Mouse (Mus musculus) skeletal muscle tissue, adult 2 months (tissue): ENCODE data around the gene Cdhr4.

Source experiments
- DNase-seq: peaks from one replicate; pipeline ENCODE4 v3.0.0-alpha.2; 2012; ENCODE audit warnings: low read depth, low spot score

Cdhr4 gene

DNA sequence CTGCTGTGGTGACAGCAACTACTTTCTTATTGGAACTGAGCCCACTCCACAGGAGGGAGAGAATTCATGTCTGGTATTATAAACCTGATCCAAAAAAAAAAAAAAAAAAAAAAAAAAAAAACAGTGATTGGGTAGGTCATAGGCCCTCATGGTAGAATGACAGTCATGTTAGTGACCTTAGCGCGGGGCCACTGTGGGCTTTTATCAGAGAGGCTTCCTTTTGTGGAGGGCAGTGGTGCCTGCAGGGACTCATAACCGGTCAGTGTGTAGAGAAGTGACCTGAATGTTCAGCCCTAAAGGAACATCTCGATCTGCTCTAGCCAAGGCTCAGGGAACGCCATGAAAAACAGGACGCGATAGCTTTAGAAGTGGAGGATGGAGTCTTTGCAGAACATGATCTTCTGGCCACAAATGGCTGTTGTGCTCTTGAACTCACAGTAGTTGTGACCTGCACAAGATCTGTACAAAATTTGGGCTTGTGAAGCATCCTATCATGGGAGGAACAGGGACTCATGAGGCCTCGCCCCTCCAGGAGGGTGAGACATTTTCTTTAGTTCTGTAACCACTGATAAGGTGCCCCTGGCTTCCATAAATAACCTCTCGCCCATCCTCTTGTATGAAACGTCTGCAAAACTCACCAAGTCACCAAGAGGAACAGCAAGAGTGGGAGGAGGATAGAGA lies 17.7 kb upstream of the Cdhr4 start:
- no peak for DNase-seq

- DNase-seq, result peak; percentile 65
These were observed 16.6 kb upstream of the Cdhr4 start, which contains the start of gene Uba7 for GRCm38 (mm10) chr9:107975399-107976386. TSS of gene Uba7 (plus strand) at chr9:107975505.

GRCm38 (mm10) chr9:107978815-107979214 lies 13.5 kb upstream of the Cdhr4 start:
- no peak for DNase-seq

- no peak for DNase-seq
These were observed 10.4 kb upstream of the Cdhr4 start for GRCm38 (mm10) chr9:107981684-107982605.

GRCm38 (mm10) chr9:107982681-107983346 lies 9.5 kb upstream of the Cdhr4 start, which contains the start of gene Gm20661:
TSS of gene Gm20661 (plus strand) at chr9:107983058.
- peak; percentile 77 for DNase-seq

DNA sequence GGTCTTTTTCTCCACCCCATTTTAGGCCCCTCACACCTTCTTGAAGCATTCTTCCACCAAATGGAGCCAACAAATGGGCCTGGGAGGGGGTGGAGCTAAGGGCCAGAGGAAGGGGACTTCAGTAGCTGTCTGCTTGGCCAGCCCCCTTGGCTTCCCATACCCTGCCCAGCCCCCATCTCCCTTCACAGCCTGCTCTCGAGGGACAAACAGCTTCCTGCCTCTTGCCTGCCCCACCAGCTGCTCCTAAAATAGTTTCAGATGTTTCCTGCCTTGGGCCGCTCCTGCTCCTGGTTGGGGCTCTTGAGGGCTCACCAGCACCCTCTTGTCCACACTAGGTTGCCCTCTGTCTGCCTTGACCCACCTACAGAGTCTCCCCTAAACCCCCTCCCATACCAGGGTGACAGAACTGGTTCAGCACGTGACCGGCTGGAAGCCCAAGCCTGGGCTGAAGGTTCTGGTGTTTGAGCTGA lies 8.8 kb upstream of the Cdhr4 start:
- peak; percentile 79 for DNase-seq

DNA sequence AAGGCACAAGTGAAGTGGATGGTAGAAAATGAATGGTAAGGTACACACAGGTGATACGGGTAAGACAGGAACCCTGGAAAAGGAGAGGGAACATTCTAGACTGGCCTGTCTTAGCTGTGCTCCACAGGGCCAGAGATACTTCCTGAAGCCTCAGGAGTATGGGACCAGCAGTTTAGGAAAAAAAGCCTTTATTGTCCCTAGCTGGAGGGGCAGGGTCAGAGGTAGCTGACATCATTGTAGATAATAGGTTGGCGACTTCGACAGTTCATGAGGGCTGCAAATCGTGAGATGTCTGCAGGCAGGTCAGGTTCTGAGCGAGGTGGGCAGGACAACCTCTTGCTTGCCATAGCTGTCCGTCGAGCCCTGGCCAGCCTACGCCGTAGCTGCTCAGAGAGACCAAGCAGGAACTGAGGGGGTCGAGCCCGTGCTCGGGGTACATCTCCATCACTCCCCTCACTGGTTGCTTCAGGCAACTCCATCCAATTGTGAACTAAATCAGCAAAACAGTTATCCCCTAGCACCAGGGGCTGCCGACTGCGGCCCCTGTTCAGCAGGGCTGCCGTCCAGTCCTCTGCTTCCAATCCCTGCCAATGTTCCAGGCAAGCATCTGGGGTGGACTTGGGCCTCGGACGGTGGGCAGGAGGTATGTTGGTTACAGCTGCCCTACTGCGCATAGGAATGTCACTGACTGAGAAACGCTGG lies 8.1 kb upstream of the Cdhr4 start:
- DNase-seq, result no peak

- DNase-seq, result no peak
These were observed 7.6 kb upstream of the Cdhr4 start for GRCm38 (mm10) chr9:107984754-107985055.

- peak; percentile 75 for DNase-seq
These were observed 6.9 kb upstream of the Cdhr4 start, which contains the start of gene Inka1 for GRCm38 (mm10) chr9:107985131-107986119. TSS of gene Inka1 (minus strand) at chr9:107985879.

- DNase-seq, result peak; percentile 63
These were observed 5.9 kb upstream of the Cdhr4 start for GRCm38 (mm10) chr9:107986376-107986775.

- no peak for DNase-seq
These were observed 4.3 kb upstream of the Cdhr4 start for GRCm38 (mm10) chr9:107987950-107988349.

GRCm38 (mm10) chr9:107993013-107993412 lies 716 bp downstream of the Cdhr4 start:
- DNase-seq, result no peak

- DNase-seq, result no peak
These were observed 2.2 kb downstream of the Cdhr4 start for GRCm38 (mm10) chr9:107994464-107994863.

GRCm38 (mm10) chr9:107995513-107995912 lies 3.2 kb downstream of the Cdhr4 start:
- no peak for DNase-seq

DNA sequence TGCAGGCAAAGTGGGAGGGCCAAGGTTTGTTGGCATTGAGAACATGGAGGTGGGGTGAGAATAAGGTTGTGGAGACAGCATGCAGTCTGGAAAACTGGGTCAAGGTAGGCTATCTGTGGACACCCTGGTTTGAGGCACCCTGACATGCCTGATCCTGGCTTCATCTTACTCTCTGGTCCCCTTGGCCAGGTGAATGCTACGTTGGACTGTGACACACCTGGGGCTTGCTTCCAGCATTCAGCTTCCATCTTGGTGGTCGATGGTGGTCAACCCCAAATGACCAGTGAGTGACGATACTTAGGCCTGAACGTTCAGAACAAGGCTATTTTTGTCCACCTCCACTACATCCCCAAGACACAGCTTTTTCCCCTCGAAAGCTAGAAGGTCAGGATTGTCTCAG lies 3.8 kb downstream of the Cdhr4 start, which contains the start of gene Gm20662:
Gene Gm20662 (plus strand): TSS at position 301 of the 400 bp plus-strand sequence.
- DNase-seq, result no peak

- peak; percentile 100 for DNase-seq
These were observed 9.8 kb downstream of the Cdhr4 start, which contains the start of gene Ip6k1 for GRCm38 (mm10) chr9:108001922-108002770. TSS of gene Ip6k1 (plus strand) at chr9:108002501.

DNA sequence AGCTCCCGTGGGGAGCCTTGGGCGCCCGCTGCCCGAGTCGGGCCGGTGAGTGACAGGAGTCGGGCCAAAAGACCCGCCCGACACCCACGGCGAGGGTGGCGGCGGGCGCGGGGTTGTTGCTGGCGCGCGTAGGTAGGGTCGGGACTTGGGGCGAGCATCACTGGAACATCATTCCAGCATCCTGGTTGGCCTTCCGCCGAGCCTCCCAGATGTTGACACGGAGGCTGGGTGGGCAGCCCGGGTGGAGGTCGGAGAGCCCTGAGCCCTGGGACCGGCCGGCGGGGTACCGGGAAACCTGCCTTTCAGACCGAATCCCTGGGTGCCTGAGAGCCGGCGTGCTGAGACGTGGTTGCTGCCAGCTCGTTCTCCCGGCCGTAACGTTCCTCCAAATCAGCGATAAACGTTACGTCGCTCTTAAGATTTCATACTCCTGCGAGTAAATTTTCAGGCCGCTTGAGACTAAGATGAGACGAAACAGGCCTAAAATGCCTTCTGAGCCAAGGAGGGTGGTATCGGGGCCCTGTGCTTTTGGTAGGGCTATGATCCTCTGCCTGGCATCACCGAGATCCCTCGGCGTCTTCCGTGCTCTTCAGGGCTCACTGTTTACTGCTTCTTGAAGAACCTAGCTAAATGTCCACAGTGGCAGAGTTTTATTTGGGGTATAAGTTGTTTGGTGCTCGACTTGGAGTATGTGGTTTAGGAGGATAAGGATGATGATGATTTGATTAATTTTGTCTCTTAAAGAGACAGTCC lies 10.7 kb downstream of the Cdhr4 start:
- DNase-seq, result no peak
